Mouse (Mus musculus) left cerebral cortex, adult 2 months (tissue): Measurements from ENCODE around the gene Gpcpd1. TPM values are rescaled to one million over a fixed set of nuclear protein-coding genes. Genes with fewer than 3 reads are reported as not detected.

Experiments used
- DNase-seq, 2 experiments: peaks; one replicate each; pipeline ENCODE4 v3.0.0; 2021 to 2022; ENCODE audit warnings: low spot score in 2 of 2, mixed read lengths in 1 of 2; ENCODE audit errors: extremely low spot score in 1 of 2
- H3K27ac ChIP-seq: fragments of 200-600 bp; 2 replicates; pipeline ENCODE4 v1.8.1; 2022
- H3K4me3 ChIP-seq: fragments of 200-600 bp; 2 replicates; pipeline ENCODE4 v1.8.1; 2022
- CTCF ChIP-seq: fragments of 200-600 bp; IDR thresholded peaks from 2 replicates; pipeline ENCODE4 v1.8.1; 2022; ENCODE audit warnings: antibody characterized with exemption, mild to moderate bottlenecking, moderate library complexity
- intact Hi-C: fragments of 180-260 bp; cut with DNase I; formaldehyde crosslinking; loops from one replicate; pipeline ENCODE4 v1.15.1; 2025
- long read RNA-seq, 2 experiments: library from polyadenylated mRNA; stranded (forward); transcript quantifications; one replicate each; pipeline ENCODE4 v2.0.0; 2021; ENCODE audit warnings: borderline mapping rate in 2 of 2
- total RNA-seq, 2 experiments: library from RNA; stranded (reverse); gene quantifications; 2 replicates each; pipeline ENCODE4 v1.2.3; 2021

The Gpcpd1 gene
- 10 to 100 TPM; 74.2 to 86.0 TPM for total RNA-seq
- long read RNA-seq, experiment 1, transcript Gpcpd1-205 (20 exons, 3,703 nt): minor isoform, 10 of 156 reads
- long read RNA-seq, experiment 1, transcript Gpcpd1-213 (19 exons, 3,612 nt): minor isoform, 9 of 156 reads
- long read RNA-seq, experiment 1, transcript Gpcpd1-202 (20 exons, 3,686 nt): major isoform, 55 of 156 reads
- long read RNA-seq, experiment 1, partial matches to known transcripts: 15 of 156 reads
- long read RNA-seq, experiment 1, other reads (novel, unspliced or antisense): 64 of 156 reads
- long read RNA-seq, experiment 2, transcript Gpcpd1-202 (20 exons, 3,686 nt): major isoform, 14 of 67 reads
- long read RNA-seq, experiment 2, transcript Gpcpd1-205 (20 exons, 3,703 nt): minor isoform, 8 of 67 reads
- long read RNA-seq, experiment 2, transcript Gpcpd1-213 (19 exons, 3,612 nt): minor isoform, 9 of 67 reads
- long read RNA-seq, experiment 2, partial matches to known transcripts: 8 of 67 reads
- long read RNA-seq, experiment 2, other reads (novel, unspliced or antisense): 28 of 67 reads

GRCm38 (mm10) chr2:132587240-132587779 is at the start of gene Gpcpd1:
Gene Gpcpd1, minus strand, starts transcription at chr2:132587729.
- TF ChIP-seq CTCF: no peak
- no peak within 1 kb of the TSS for H3K4me3 ChIP-seq
- intact Hi-C loops: no loop called here
- H3K27ac ChIP-seq: no peak within 1 kb of the TSS
- no peak for DNase-seq

GRCm38 (mm10) chr2:132636534-132636933 is 49.0 kb upstream of the Gpcpd1 start:
- no peak overlapping the region for H3K4me3 ChIP-seq
- no peak overlapping the region for H3K27ac ChIP-seq
- intact Hi-C loops: no loop called here
- DNase-seq: no peak
- TF ChIP-seq CTCF: no peak

- TF ChIP-seq CTCF: no peak
- DNase-seq: no peak
- H3K4me3 ChIP-seq: no peak overlapping the region
- intact Hi-C loops: no loop called here
- H3K27ac ChIP-seq: no peak overlapping the region
These were observed 41.1 kb upstream of the Gpcpd1 start for GRCm38 (mm10) chr2:132628626-132629025.

GRCm38 (mm10) chr2:132623092-132623491 is 35.6 kb upstream of the Gpcpd1 start:
- H3K27ac ChIP-seq: no peak overlapping the region
- intact Hi-C loops: no loop called here
- TF ChIP-seq CTCF: no peak
- no peak overlapping the region for H3K4me3 ChIP-seq
- no peak for DNase-seq

- no peak for DNase-seq
- intact Hi-C loops: no loop called here
- TF ChIP-seq CTCF: no peak
- H3K27ac ChIP-seq: no peak overlapping the region
- no peak overlapping the region for H3K4me3 ChIP-seq
These were observed 30.2 kb upstream of the Gpcpd1 start for GRCm38 (mm10) chr2:132617693-132618092.

GRCm38 (mm10) chr2:132613581-132614188 is 26.2 kb upstream of the Gpcpd1 start:
- no peak for DNase-seq
- TF ChIP-seq CTCF: no peak

GRCm38 (mm10) chr2:132611551-132612233 is 24.2 kb upstream of the Gpcpd1 start:
- no peak for DNase-seq
- TF ChIP-seq CTCF: no peak

More at GRCm38 (mm10) chr2:132613581-132614188, 26.2 kb upstream of the Gpcpd1 start:
- intact Hi-C loops: no loop called here
- H3K27ac ChIP-seq: no peak overlapping the region; the same call in 1 of the 2 replicates
- H3K4me3 ChIP-seq: no peak overlapping the region

GRCm38 (mm10) chr2:132607141-132608093 is 19.9 kb upstream of the Gpcpd1 start:
- peak; percentile 42 to 45 for DNase-seq
- H3K4me3 ChIP-seq: no peak overlapping the region
- no peak for TF ChIP-seq CTCF
- H3K27ac ChIP-seq: peak overlapping the region; percentile 82
- intact Hi-C loops: loop anchor here (1.0 to 2.0 kb wide), 2 partner anchors 29 to 81 kb away; no protein-coding TSS in a partner anchor

More at GRCm38 (mm10) chr2:132611551-132612233, 24.2 kb upstream of the Gpcpd1 start:
- H3K4me3 ChIP-seq: no peak overlapping the region
- H3K27ac ChIP-seq: no peak overlapping the region
- intact Hi-C loops: no loop called here

GRCm38 (mm10) chr2:132605795-132606563 is 18.4 kb upstream of the Gpcpd1 start:
- intact Hi-C loops: loop anchor here (2.0 kb wide), 1 partner anchor 83 kb away; no protein-coding TSS in a partner anchor
- Histone ChIP-seq H3K4me3 (no peak overlapping the region), H3K27ac (no peak overlapping the region; the same call in 1 of the 2 replicates)
- DNase-seq: no peak
- TF ChIP-seq CTCF: no peak

GRCm38 (mm10) chr2:132604922-132605321 is 17.4 kb upstream of the Gpcpd1 start:
- DNase-seq: no peak
- intact Hi-C loops: no loop called here
- TF ChIP-seq CTCF: no peak
- Histone ChIP-seq H3K27ac (no peak overlapping the region), H3K4me3 (no peak overlapping the region)
